Mouse (Mus musculus) heart, embryonic 14.5 days (tissue): ENCODE measurements around the gene Abcb4. TPM values are rescaled to one million over a fixed set of nuclear protein-coding genes. Genes with fewer than 3 reads are reported as not detected.
"Not testable (repeated sequence)": the region's sequence is repeated elsewhere in the genome, so short reads cannot be mapped to it uniquely, and the experiment has no call there.

Experiments
- ATAC-seq: fragments of 200-750 bp; cut with Nextera tagmentation; 2 replicates; pipeline ENCODE4 v1.8.0; 2017; ENCODE audit warnings: low read depth, moderate TSS enrichment; ENCODE audit not compliant: insufficient number of reproducible peaks, insufficient read depth, low FRiP score
- H3K27ac ChIP-seq, 2 experiments: fragments of 200-500 bp in 1 of 2; fragments of 300-500 bp in 1 of 2; sonication (generic) in 1 of 2; replicated peaks in 1 of 2; 2 replicates each; pipeline ENCODE4 v1.5.1; 2012 to 2014; ENCODE audit warnings: low read depth in 2 of 2, low read length in 2 of 2, control low read depth in 1 of 2, mild to moderate bottlenecking in 1 of 2, mixed read lengths in 1 of 2; ENCODE audit not compliant: control insufficient read depth in 1 of 2, insufficient read depth in 1 of 2
- H3K27me3 ChIP-seq: fragments of 300-500 bp; sonication (generic); 2 replicates; pipeline ENCODE4 v1.6.1; 2014; ENCODE audit warnings: mild to moderate bottlenecking, low read length, control low read depth; ENCODE audit not compliant: control insufficient read depth, insufficient read depth
- H3K36me3 ChIP-seq: fragments of 300-500 bp; sonication (generic); 2 replicates; pipeline ENCODE4 v1.6.1; 2014; ENCODE audit warnings: mild to moderate bottlenecking, control low read depth, low read length, mixed read lengths; ENCODE audit not compliant: control insufficient read depth, insufficient read depth
- H3K4me1 ChIP-seq, 2 experiments: fragments of 200-500 bp in 1 of 2; fragments of 300-500 bp in 1 of 2; sonication (generic) in 1 of 2; 2 replicates each; pipeline ENCODE4 v1.6.1; 2012 to 2014; ENCODE audit warnings: low read length in 2 of 2, control low read depth in 1 of 2, mixed read lengths in 1 of 2; ENCODE audit not compliant: control insufficient read depth in 2 of 2, insufficient read depth in 2 of 2
- H3K4me2 ChIP-seq: fragments of 300-500 bp; sonication (generic); 2 replicates; pipeline ENCODE4 v1.6.1; 2014; ENCODE audit warnings: mild to moderate bottlenecking, low read length
- H3K4me3 ChIP-seq, 2 experiments: fragments of 200-500 bp in 1 of 2; fragments of 300-500 bp in 1 of 2; sonication (generic) in 1 of 2; 2 replicates each; pipeline ENCODE4 v1.5.1; 2012 to 2014; ENCODE audit warnings: low read length in 2 of 2, mild to moderate bottlenecking in 2 of 2, control low read depth in 1 of 2, low read depth in 1 of 2, moderate library complexity in 1 of 2; ENCODE audit not compliant: control insufficient read depth in 1 of 2, insufficient read depth in 1 of 2
- H3K9ac ChIP-seq: fragments of 300-500 bp; sonication (generic); 2 replicates; pipeline ENCODE4 v1.6.1; 2014; ENCODE audit warnings: mild to moderate bottlenecking, low read length
- H3K9me3 ChIP-seq: fragments of 300-500 bp; sonication (generic); 2 replicates; pipeline ENCODE4 v1.6.1; 2016; ENCODE audit warnings: low read length, control low read depth; ENCODE audit not compliant: control insufficient read depth
- WGBS: fragments of 180-500 bp; shearing (Covaris S2); extraction: QIAGEN DNeasy Blood & Tissue Kit; methylation state at CpG from one replicate; pipeline ENCODE4 v1.1.7; 2014; 5-methylcytosine and 5-hydroxymethylcytosine counted together
- polyA plus RNA-seq: library from polyadenylated mRNA; unstranded; fragments of >200 nt; fragmentation: Nextera tagmentation; extraction: Ambion mirVana; gene quantifications from 2 replicates; pipeline ENCODE4 v1.2.1, GENCODE M21; 2014

The Abcb4 gene
- polyA plus RNA-seq, 1 experiment from 2014 or later: 0.42 TPM

- Histone ChIP-seq H3K4me2 (no peak overlapping the region), H3K27me3 (no peaks in the 10 kb centered on the region), H3K27ac (no peak overlapping the region), H3K4me1 (no peaks in the 10 kb centered on the region), H3K9ac (no peak overlapping the region), H3K9me3 (no peaks in the 10 kb centered on the region), H3K36me3 (no peaks in the 10 kb centered on the region), H3K4me3 (no peak overlapping the region)
- WGBS: 71% methylated on average over 2 of the region's 2 CpGs
- ATAC-seq: no peak
Measured at GRCm38 (mm10) chr5:8916400-8916799, 22.9 kb downstream of the Abcb4 start.

- Histone ChIP-seq H3K4me2 (no peak overlapping the region), H3K27ac (no peak overlapping the region), H3K9me3 (no peaks in the 10 kb centered on the region), H3K4me1 (no peaks in the 10 kb centered on the region), H3K27me3 (no peaks in the 10 kb centered on the region), H3K4me3 (no peak overlapping the region), H3K36me3 (no peaks in the 10 kb centered on the region), H3K9ac (no peak overlapping the region)
- no peak for ATAC-seq
- 61% methylated on average over 6 of the region's 6 CpGs for WGBS
Measured at GRCm38 (mm10) chr5:8917069-8917468, 23.6 kb downstream of the Abcb4 start.

- no peak overlapping the region for H3K27ac ChIP-seq
- no peaks in the 10 kb centered on the region for H3K27me3 ChIP-seq
- no peaks in the 10 kb centered on the region for H3K36me3 ChIP-seq
- WGBS: 88% methylated on average over 9 of the region's 9 CpGs
- no peak overlapping the region for H3K4me2 ChIP-seq
- H3K4me3 ChIP-seq: no peak overlapping the region
- H3K9ac ChIP-seq: no peak overlapping the region
- H3K9me3 ChIP-seq: peaks cover 7% of the 10 kb centered on the region
- no peaks in the 10 kb centered on the region for H3K4me1 ChIP-seq
- ATAC-seq: no peak
Measured at GRCm38 (mm10) chr5:8928440-8928839, 34.9 kb downstream of the Abcb4 start.

GRCm38 (mm10) chr5:8937965-8938364, 44.4 kb downstream of the Abcb4 start:
- H3K36me3 ChIP-seq: no peaks in the 10 kb centered on the region
- no peak for ATAC-seq
- H3K4me3 ChIP-seq: no peak overlapping the region
- no peaks in the 10 kb centered on the region for H3K27me3 ChIP-seq
- no peaks in the 10 kb centered on the region for H3K9me3 ChIP-seq
- WGBS: 83% methylated on average over 7 of the region's 7 CpGs
- no peak overlapping the region for H3K4me2 ChIP-seq
- H3K4me1 ChIP-seq: no peaks in the 10 kb centered on the region
- no peak overlapping the region for H3K9ac ChIP-seq
- H3K27ac ChIP-seq: no peak overlapping the region

- WGBS: no CpG with 5 or more reads among the region's 1 CpGs
- H3K27ac ChIP-seq: not testable (repeated sequence)
Measured at GRCm38 (mm10) chr5:8941266-8941665, 47.7 kb downstream of the Abcb4 start.

GRCm38 (mm10) chr5:8943836-8944235, 50.3 kb downstream of the Abcb4 start:
- ATAC-seq: no peak
- Histone ChIP-seq H3K27me3 (no peaks in the 10 kb centered on the region), H3K4me3 (no peak overlapping the region), H3K9ac (no peak overlapping the region), H3K9me3 (no peaks in the 10 kb centered on the region), H3K27ac (no peak overlapping the region), H3K4me1 (no peaks in the 10 kb centered on the region), H3K36me3 (no peaks in the 10 kb centered on the region), H3K4me2 (no peak overlapping the region)
- WGBS: 66% methylated on average over 3 of the region's 3 CpGs

More at GRCm38 (mm10) chr5:8941266-8941665, 47.7 kb downstream of the Abcb4 start:
- ATAC-seq, H3K27me3 ChIP-seq, H3K9ac ChIP-seq, H3K4me1 ChIP-seq, H3K4me2 ChIP-seq, H3K36me3 ChIP-seq, H3K9me3 ChIP-seq, H3K4me3 ChIP-seq: not testable (repeated sequence)

GRCm38 (mm10) chr5:8947423-8948110, 54.0 kb downstream of the Abcb4 start:
- no peak for ATAC-seq

GRCm38 (mm10) chr5:8953660-8954059, 60.1 kb downstream of the Abcb4 start:
- Histone ChIP-seq H3K4me2 (no peak overlapping the region), H3K27me3 (no peaks in the 10 kb centered on the region), H3K9ac (no peak overlapping the region), H3K9me3 (no peaks in the 10 kb centered on the region), H3K36me3 (no peaks in the 10 kb centered on the region), H3K27ac (no peak overlapping the region), H3K4me3 (no peak overlapping the region), H3K4me1 (no peaks in the 10 kb centered on the region)
- ATAC-seq: no peak
- WGBS: 70% methylated on average over 2 of the region's 2 CpGs

More at GRCm38 (mm10) chr5:8947423-8948110, 54.0 kb downstream of the Abcb4 start:
- Histone ChIP-seq H3K27me3 (no peaks in the 10 kb centered on the region), H3K4me3 (no peak overlapping the region), H3K36me3 (no peaks in the 10 kb centered on the region), H3K27ac (no peak overlapping the region), H3K4me2 (no peak overlapping the region), H3K4me1 (no peaks in the 10 kb centered on the region), H3K9me3 (no peaks in the 10 kb centered on the region), H3K9ac (no peak overlapping the region)
- 67% methylated on average over 4 of the region's 4 CpGs for WGBS
